Mouse (Mus musculus): ENCODE data around the gene Gm3468.
"Not testable (repeated sequence)": the region's sequence is repeated elsewhere in the genome, so short reads cannot be mapped to it uniquely, and the experiment has no call there.

The Gm3468 gene

DNA sequence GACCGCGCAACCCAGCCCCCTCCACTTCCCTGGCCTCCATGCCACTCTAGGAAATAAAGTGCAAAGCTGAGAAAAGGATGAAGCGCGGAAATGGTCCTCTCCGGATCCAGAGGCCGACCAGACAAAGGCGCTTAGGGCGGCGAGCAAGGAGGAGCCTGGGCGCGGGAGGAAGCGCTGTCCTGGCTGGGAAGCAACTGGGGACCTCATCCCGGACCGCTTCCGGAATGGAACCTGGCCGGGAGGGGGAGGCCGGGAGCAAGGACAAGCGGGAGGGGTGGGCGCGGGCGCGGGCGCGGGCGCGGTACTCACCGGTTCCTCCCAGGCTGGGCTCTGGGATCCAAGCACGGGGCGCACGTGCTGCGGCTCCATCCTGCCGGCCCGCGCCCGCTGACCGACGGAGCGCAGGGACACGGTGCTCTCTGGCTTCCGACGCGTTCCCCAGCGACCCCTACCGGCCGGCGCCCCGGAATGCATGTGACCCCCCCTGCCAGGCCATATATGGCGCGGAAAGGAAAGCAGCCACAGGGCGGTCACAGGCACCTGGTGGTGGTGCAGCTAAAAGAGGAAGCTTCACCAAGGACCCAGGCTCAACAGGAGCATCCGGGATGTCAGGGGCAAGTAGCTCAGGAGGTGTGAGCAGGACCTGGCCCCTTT, at the start of gene Gm3468:
Gene Gm3468 (minus strand): TSS at position 394 of the 654 bp plus-strand sequence.
- DNase-seq (ENCODE audit: low spot score), result not testable (repeated sequence)

DNA sequence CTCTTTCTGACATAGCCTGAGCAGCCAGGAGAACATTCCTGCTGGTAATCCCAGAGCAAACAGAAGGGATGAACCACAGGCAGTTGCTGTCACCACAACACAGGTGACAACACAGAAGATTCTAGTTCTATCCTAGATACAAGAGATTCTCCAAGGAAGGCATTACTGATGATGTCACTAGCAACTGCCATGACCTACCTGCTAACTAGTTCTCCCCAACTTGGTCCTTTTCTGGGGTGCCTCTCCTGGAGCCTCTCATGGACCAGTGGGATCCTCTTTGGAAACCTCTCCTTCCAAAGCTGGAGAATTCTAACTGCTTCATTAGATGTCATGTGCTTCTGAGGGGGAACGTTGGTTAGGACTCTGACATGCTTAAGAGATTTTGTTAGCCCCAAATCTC, 17.2 kb upstream of the Gm3468 start, which contains the start of gene Gm3476:
Gene Gm3476 (minus strand): TSS at position 101 of the 400 bp plus-strand sequence.
- not testable (repeated sequence) for DNase-seq (ENCODE audit: low spot score)

DNA sequence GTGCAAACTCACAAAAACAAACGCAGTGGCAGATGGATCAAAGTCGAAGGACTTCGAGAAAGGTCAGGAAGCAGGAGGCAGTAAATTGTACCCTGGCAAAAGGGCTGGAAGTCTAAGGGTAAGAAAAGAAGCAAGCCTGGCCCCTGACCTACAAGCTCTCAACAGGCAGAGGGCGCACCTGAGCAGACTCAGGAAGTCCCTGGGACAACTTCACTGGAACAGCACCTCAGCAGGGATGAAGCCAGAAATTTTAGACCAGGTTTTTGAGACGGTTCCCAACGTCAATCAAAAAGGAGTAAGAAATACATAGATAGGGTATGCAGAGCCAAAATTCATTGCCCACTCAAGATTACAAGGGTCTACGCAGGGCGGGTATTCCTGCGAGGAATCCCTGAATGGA, 965 bp downstream of the Gm3468 start:
- DNase-seq (ENCODE audit: low spot score), result not testable (repeated sequence)

DNA sequence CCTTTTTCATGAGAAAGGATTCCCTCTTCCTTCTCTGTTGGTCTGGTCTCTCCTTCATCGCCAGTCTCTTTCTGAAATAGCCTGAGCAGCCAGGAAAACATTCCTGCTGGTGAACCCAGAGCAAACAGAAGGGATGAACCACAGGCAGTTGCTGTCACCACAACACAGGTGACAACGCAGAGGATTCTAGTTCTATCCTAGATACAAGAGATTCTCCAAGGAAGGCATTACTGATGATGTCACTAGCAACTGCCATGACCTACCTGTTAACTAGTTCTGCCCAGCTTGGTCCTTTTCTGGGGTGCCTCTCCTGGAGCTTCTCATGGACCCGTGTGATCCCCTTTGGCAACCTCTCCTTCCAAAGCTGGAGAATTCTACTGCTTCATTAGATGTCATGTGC, 14.6 kb downstream of the Gm3468 start, which contains the start of gene Gm8206:
Gene Gm8206 (minus strand): TSS at position 101 of the 400 bp plus-strand sequence.
- not testable (repeated sequence) for DNase-seq (ENCODE audit: low spot score)

DNA sequence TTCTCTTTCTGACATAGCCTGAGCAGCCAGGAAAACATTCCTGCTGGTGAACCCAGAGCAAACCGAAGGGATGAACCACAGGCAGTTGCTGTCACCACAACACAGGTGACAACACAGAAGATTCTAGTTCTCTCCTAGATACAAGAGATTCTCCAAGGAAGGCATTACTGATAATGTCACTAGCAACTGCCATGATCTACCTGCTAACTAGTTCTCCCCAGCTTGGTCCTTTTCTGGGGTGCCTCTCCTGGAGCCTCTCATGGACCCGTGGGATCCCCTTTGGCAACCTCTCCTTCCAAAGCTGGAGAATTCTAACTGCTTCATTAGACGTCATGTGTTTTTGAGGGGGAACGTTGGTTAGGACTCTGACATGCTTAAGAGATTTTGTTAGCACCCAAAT, 50.3 kb downstream of the Gm3468 start, which contains the start of gene Gm6337:
Gene Gm6337 (minus strand): TSS at position 101 of the 400 bp plus-strand sequence.
- DNase-seq (ENCODE audit: low spot score), result not testable (repeated sequence)
